Mouse (Mus musculus): ENCODE data around the gene Dars2.

The Dars2 gene

GRCm38 (mm10) chr1:161070352-161071271 lies at the start of gene Dars2, which contains the start of gene Cenpl:
Gene Dars2 (minus strand): TSS chr1:161070658.
Gene Cenpl (plus strand): TSS chr1:161070713.
- DNase-seq = peak; percentile 96

- no peak for DNase-seq
These were observed 44.1 kb upstream of the Dars2 start for GRCm38 (mm10) chr1:161114591-161114990.

DNA sequence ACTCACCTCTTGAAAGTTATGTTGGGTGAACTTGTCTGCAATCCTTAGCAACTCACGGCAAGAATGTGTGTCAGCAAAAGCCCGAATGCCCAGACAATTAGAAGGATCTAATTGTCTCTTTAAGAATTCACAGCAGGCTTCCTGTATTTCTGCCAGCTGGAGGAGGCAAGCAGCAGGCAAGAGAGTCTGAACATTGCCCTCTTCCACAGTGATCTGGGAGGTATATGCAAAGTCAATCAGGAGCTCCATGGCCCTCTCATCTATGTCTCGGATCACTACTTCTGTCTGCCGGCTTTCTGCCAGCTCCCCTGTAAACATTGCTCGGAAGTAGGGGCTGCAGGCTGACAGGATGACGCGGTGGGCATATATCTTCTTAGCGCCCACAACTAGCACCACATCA lies 38.8 kb upstream of the Dars2 start:
- DNase-seq = no peak

GRCm38 (mm10) chr1:161103842-161104241 lies 33.4 kb upstream of the Dars2 start:
- DNase-seq = no peak

- DNase-seq = no peak
These were observed 29.4 kb upstream of the Dars2 start for GRCm38 (mm10) chr1:161099721-161100405.

DNA sequence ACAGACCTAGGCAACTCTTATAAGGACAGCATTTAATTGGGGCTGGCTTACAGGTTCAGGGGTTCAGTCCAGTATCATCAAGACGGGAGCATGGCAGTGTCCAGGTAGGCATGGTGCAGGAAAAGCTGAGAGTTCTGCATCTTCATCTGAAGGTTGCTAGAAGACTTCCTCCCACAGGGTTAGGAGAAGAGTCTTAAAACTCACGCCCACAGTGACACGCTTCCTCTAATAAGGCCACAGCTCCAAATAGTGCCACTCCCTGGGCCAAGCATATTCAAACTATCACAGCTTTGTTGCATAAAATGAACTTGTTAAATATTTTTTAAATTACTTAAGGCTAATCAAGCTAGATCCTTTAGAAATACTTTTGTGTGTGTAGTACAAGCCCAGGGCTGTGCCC lies 6.8 kb upstream of the Dars2 start:
- DNase-seq = no peak

DNA sequence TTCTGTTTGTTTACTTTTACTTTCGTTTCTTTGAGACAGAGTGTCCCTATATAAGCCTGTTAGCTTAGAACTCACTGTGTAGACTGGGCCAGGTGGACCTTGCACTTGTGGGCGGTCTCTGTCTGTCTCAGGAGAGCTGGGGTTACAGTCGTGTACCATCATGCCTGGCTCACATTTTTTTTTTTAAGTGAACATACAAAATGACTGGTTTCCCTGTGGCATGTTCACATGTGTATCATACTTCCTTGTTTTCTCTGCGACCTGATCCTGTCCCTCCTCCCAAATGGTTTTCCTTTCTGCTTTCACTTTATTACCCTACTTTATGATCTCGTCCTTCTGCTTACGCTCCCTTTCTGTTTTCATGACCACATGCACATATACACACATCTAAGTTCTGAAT lies 5.8 kb upstream of the Dars2 start:
- DNase-seq = no peak

DNA sequence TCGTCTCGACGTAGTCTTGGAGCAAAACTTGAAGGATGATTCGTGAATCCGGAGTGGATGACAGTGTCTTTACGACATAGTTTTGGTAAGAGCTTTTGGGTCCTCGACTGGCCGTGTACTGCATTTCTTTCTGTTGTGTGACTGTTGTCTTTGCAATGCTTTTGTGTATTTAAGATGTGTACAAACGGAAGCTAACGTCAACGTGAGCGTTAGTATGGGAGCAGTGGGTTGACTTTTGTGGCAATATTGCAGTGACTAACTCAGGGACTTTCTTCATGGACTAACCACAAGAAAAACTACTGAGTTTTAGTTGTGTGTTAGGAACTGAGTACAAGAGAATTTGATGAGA lies 788 bp upstream of the Dars2 start:
- no peak for DNase-seq

GRCm38 (mm10) chr1:161063351-161063750 lies 7.1 kb downstream of the Dars2 start:
- DNase-seq = no peak

GRCm38 (mm10) chr1:161057164-161057563 lies 13.3 kb downstream of the Dars2 start:
- no peak for DNase-seq

DNA sequence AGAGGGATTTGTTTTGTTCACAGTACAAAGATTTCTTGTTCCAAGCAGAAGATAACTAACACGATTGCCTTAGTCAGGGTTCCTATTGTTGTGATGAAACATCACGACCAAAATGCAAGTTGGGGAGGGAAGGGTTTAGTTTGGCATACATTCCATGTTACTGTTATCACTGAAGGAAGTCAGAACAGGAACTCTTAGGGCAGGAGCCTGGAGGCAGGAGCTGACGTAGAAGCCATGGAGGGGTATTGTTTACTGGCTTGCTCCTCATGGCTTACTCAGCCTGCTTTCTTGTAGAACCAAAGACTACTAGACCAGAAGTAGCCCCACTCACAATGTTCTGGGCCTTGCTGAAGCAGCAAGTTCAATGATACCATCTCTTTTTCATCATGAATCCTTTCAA lies 23.5 kb downstream of the Dars2 start:
- no peak for DNase-seq

DNA sequence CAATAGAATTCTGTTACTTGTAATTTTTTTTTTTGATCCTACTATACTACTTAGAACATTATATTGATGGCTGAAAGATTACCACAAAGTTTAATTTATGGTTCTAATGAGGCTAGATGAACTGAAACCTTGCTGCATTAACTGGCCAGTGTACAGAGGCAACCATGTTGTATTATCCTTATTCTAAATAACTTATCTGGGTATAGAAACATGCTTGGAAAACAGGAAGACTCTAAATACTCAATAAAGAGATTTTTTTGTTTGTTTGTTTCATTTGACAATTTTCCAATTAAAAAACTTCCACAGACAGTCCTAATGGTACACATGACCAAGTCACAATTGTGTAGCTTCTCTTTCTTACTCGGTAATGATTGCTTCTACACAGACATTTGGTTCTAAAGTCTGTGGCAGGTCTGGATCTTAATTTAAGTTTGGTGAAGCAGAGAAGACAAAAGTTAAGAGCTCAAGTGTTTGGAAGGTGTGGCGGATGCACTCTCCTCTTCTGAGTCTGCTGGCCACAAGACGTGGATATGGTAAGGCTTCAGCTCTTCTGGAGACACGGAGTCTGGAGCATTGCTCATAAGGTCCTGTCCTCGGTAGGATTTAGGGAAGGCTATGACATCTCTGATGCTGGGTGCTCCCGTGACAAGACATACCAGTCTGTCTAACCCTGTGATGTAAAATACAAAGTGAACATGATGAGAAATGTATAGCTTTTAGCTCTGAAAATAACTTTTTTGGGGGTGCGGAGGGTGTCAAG lies 29.0 kb downstream of the Dars2 start:
- DNase-seq = no peak

GRCm38 (mm10) chr1:161040855-161041254 lies 29.6 kb downstream of the Dars2 start:
- no peak for DNase-seq

- DNase-seq = no peak
These were observed 30.1 kb downstream of the Dars2 start for GRCm38 (mm10) chr1:161040426-161040770.

DNA sequence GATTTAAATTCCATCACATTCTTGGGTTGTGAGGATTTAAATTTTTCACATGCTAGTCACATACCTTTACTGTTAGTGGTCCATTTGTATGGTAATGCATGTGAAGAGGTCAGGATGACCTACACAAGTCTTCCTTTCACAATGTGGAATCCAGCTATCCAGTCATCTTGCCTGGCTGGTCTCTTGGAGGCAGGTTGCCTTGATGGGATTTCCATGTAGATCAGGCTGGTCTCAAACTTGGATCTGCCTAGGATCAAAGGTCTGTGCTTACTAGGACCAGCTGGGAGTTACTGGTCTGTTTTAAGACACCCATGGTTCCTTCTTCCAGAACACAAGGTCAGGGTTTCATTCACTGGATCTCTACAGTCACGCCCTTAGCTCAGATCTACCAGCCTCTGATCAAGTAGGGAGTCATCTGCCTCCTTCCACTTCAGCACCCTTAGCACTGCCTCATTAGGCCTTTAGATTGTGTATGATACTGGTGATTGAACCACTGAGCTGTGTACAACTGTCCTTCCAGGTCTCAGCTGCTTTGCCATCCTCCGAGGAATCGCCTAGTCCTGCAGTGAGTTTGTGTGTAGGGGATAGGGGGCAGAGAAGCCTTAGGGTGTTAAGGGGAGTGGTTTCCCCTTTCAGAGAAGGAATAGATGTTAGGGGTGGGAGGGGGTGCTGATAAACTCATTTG lies 30.6 kb downstream of the Dars2 start:
- DNase-seq = no peak

- DNase-seq = no peak
These were observed 31.3 kb downstream of the Dars2 start for GRCm38 (mm10) chr1:161038968-161039721.

GRCm38 (mm10) chr1:161038004-161038403 lies 32.5 kb downstream of the Dars2 start:
- no peak for DNase-seq

DNA sequence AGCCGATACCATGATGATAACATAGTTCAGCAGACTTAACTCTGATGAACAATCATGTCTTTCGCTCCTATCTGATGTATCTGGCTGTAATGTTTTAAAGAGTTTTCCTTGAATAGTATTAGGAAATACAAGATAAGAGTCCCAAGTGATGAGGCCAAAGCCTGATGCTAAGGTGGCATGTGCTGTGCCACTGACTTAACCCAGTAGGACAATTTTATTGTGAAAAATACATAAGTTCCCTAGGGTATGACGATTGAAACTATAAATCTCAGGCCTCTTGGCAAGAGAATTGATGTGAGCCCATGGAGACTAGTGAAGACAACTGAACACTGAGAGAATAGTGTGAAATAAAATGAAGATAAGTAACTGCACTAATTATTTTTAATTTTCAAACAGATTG lies 32.9 kb downstream of the Dars2 start:
- DNase-seq = no peak

- DNase-seq = no peak
These were observed 33.4 kb downstream of the Dars2 start for GRCm38 (mm10) chr1:161037026-161037425.

DNA sequence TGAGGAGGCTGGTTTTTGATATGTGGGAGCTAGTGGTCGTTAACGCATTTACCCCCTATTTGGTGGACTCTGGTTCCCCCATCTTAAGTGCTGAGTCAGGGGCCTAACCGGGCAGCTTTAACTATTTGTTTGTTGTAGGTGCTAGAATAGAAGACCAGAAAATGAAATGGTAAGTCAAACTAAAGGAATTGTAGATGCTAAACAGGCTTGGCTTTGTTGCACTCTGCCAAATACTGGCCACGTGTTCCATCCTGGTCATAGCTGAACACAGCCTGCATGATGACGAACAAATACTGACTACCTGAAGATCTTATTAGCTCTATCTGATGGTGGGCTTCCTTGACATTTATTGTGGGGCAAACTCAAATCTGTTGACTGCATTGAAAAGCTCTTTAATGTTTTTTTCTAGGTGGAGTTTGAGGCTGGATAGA lies 34.0 kb downstream of the Dars2 start:
- DNase-seq = no peak

DNA sequence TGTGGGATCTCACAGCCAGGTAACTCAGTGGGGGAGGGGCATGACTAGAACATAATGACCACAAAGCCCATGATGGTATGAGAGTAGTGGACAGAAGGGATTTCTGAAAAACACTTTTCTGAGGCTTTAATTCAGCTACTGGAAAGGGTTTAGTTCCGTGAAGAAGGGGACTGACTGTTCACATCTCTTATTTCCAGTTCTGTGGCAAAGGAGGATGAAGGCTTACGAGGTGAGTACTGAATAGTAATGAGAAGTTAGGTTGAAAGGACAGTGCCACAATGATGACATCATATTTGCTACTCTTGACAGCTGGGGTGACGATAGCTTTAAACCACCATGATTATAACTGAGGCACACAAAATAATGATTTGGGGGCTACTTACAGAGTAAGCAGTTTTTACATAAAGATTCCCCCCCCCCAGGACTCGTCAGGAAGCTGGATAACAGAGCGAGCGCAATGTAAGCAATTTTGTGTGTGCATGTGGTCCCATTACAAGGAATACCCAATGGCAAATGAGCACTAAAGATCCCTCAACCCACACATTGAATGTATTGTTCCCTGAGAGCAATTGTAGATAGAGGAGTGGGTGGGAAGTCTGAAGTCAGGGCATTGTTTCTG lies 34.6 kb downstream of the Dars2 start:
- DNase-seq = peak; percentile 42

Measured in cerebellum, adult 8-10 months (tissue).